Mouse (Mus musculus): Measurements from ENCODE around the gene Ephb3. TPM values are rescaled to one million over a fixed set of nuclear protein-coding genes. Genes with fewer than 3 reads are reported as not detected.
A peak's percentile ranks its signal among the peaks of the same experiment; 100 is the strongest.

Gene Ephb3
- polyA plus RNA-seq, 1 experiment = 4.8 TPM

GRCm38 (mm10) chr16:21248713-21249531, 44.4 kb downstream of the Ephb3 start:
- H3K4me1 ChIP-seq (ENCODE audit: control insufficient read depth, insufficient read depth, low read length) = peaks cover 3% of the 10 kb centered on the region; the same call in 1 of the 2 replicates
- H3K27ac ChIP-seq (ENCODE audit: insufficient read depth, low read length) = no peak overlapping the region
- DNase-seq = no peak
- 18% methylated on average over 39 of the region's 39 CpGs for WGBS
- H3K27me3 ChIP-seq (ENCODE audit: control insufficient read depth, insufficient read depth, low read length) = no peaks in the 10 kb centered on the region
- peak overlapping the region; percentile 41 for H3K4me3 ChIP-seq (replicated peaks; ENCODE audit: insufficient read depth, low read depth, low read length)
- no peak for TF ChIP-seq POLR2A (IDR thresholded peaks at IDR 0.05; ENCODE audit: borderline replicate concordance, insufficient read depth, low read length)
- TF ChIP-seq CTCF (IDR thresholded peaks at IDR 0.05; ENCODE audit: borderline replicate concordance, insufficient read depth, low read depth, low read length) = no peak

DNA sequence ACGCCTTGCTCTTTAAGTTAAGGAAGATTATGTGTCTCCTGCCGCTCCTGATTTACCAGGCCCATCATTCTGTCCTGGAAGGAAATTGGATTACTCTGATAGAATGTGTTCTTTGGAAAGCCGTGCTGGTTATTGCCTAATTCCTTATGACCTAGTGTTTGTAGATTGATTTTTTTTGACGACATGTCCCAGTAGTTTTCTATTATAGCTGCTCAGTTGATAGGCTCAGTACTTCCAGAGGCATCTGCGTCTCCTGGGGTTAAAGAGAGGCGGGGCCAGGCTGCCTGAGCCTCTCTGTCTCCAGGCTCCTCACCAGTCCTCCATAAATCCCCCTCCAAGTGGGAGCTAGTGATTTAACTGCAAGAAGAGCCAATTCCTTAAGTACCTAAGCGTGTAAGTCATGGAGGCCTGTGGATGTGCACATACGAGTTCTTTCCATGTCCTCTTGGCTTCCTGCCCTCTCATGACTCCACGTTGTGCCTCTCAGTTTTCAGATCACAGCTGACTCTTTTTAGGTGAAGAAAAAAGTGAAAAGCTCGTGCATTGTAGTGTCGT, 47.9 kb downstream of the Ephb3 start:
- no peak for DNase-seq
- TF ChIP-seq POLR2A (IDR thresholded peaks at IDR 0.05; ENCODE audit: borderline replicate concordance, insufficient read depth, low read length) (no peak), CTCF (IDR thresholded peaks at IDR 0.05; ENCODE audit: borderline replicate concordance, insufficient read depth, low read depth, low read length) (no peak)
- Histone ChIP-seq H3K27me3 (ENCODE audit: control insufficient read depth, insufficient read depth, low read length) (no peaks in the 10 kb centered on the region; the same call in 1 of the 2 replicates), H3K4me3 (replicated peaks; ENCODE audit: insufficient read depth, low read depth, low read length) (no peak overlapping the region), H3K27ac (ENCODE audit: insufficient read depth, low read length) (no peak overlapping the region), H3K4me1 (ENCODE audit: control insufficient read depth, insufficient read depth, low read length) (peaks cover 3% of the 10 kb centered on the region; the same call in 1 of the 2 replicates)
- 59% methylated on average over 11 of the region's 11 CpGs for WGBS

- Histone ChIP-seq H3K4me3 (replicated peaks; ENCODE audit: insufficient read depth, low read depth, low read length) (no peak overlapping the region), H3K27ac (ENCODE audit: insufficient read depth, low read length) (no peak overlapping the region), H3K4me1 (ENCODE audit: control insufficient read depth, insufficient read depth, low read length) (no peaks in the 10 kb centered on the region), H3K27me3 (ENCODE audit: control insufficient read depth, insufficient read depth, low read length) (no peaks in the 10 kb centered on the region; the same call in 1 of the 2 replicates)
- WGBS = 68% methylated on average over 11 of the region's 11 CpGs
- no peak for DNase-seq
- TF ChIP-seq CTCF (IDR thresholded peaks at IDR 0.05; ENCODE audit: borderline replicate concordance, insufficient read depth, low read depth, low read length) (no peak), POLR2A (IDR thresholded peaks at IDR 0.05; ENCODE audit: borderline replicate concordance, insufficient read depth, low read length) (no peak)
These were observed 51.2 kb downstream of the Ephb3 start for GRCm38 (mm10) chr16:21255574-21256304.

GRCm38 (mm10) chr16:21256514-21257305, 52.2 kb downstream of the Ephb3 start:
- 92% methylated on average over 12 of the region's 12 CpGs for WGBS
- Histone ChIP-seq H3K4me1 (ENCODE audit: control insufficient read depth, insufficient read depth, low read length) (no peaks in the 10 kb centered on the region), H3K27ac (ENCODE audit: insufficient read depth, low read length) (no peak overlapping the region), H3K4me3 (replicated peaks; ENCODE audit: insufficient read depth, low read depth, low read length) (no peak overlapping the region), H3K27me3 (ENCODE audit: control insufficient read depth, insufficient read depth, low read length) (no peaks in the 10 kb centered on the region; the same call in 1 of the 2 replicates)
- no peak for DNase-seq
- no peak for TF ChIP-seq CTCF (IDR thresholded peaks at IDR 0.05; ENCODE audit: borderline replicate concordance, insufficient read depth, low read depth, low read length)
- TF ChIP-seq POLR2A (IDR thresholded peaks at IDR 0.05; ENCODE audit: borderline replicate concordance, insufficient read depth, low read length) = no peak

DNA sequence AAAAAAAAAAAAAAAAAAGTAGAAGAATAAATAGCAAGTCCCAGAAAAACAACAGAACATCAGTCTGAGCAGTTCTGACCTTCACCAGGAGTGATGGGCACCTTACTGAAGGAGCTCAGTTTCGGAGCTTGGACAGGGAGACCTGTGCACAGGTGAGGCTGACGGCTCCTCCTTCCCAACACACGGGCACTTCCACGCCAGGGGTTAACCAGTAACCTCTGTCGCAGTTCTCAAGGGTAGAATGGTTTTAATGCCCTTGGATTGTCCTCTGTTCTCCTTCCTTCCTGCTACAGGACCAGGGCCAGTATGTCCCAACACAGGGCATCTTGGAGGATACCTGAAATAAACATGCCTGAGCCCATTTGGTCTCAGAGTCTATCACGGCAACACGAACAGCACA, 60.9 kb downstream of the Ephb3 start:
- Histone ChIP-seq H3K4me3 (replicated peaks; ENCODE audit: insufficient read depth, low read depth, low read length) (no peak overlapping the region), H3K4me1 (ENCODE audit: control insufficient read depth, insufficient read depth, low read length) (no peaks in the 10 kb centered on the region), H3K27me3 (ENCODE audit: control insufficient read depth, insufficient read depth, low read length) (no peaks in the 10 kb centered on the region), H3K27ac (ENCODE audit: insufficient read depth, low read length) (no peak overlapping the region)
- 79% methylated on average over 7 of the region's 7 CpGs for WGBS
- no peak for DNase-seq
- TF ChIP-seq CTCF (IDR thresholded peaks at IDR 0.05; ENCODE audit: borderline replicate concordance, insufficient read depth, low read depth, low read length) = no peak
- no peak for TF ChIP-seq POLR2A (IDR thresholded peaks at IDR 0.05; ENCODE audit: borderline replicate concordance, insufficient read depth, low read length)

GRCm38 (mm10) chr16:21269775-21270174, 65.2 kb downstream of the Ephb3 start:
- H3K4me3 ChIP-seq (replicated peaks; ENCODE audit: insufficient read depth, low read depth, low read length) = no peak overlapping the region
- DNase-seq = no peak
- TF ChIP-seq CTCF (IDR thresholded peaks at IDR 0.05; ENCODE audit: borderline replicate concordance, insufficient read depth, low read depth, low read length) = no peak
- TF ChIP-seq POLR2A (IDR thresholded peaks at IDR 0.05; ENCODE audit: borderline replicate concordance, insufficient read depth, low read length) = no peak
- H3K27ac ChIP-seq (ENCODE audit: insufficient read depth, low read length) = no peak overlapping the region
- no peaks in the 10 kb centered on the region for H3K27me3 ChIP-seq (ENCODE audit: control insufficient read depth, insufficient read depth, low read length)
- WGBS = 58% methylated on average over 8 of the region's 8 CpGs
- no peaks in the 10 kb centered on the region for H3K4me1 ChIP-seq (ENCODE audit: control insufficient read depth, insufficient read depth, low read length)

DNA sequence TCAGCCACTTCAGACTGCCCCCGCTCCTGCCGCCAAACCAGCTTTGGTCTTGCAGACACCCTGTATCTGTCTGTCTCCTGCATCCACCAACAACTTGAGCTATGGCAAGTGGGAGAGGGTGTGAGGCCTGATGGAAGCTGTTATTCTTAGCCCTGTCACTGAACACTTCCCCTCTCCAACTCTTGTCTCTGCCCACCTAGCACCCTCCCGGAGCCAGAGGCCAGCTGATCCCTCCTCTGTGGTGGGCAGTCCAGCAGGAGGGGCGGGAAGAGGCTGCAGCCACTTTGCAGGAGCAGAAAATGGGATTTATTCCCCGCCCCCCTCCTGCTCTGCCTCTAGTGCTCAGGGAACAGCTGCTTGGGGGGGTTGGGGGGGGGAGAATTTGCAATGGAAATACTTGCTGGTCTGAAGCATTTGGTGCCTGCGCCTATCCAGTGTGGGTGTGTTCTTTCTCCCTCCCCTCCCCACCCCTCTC, 67.3 kb downstream of the Ephb3 start:
- 64% methylated on average over 6 of the region's 6 CpGs for WGBS
- no peaks in the 10 kb centered on the region for H3K4me1 ChIP-seq (ENCODE audit: control insufficient read depth, insufficient read depth, low read length)
- DNase-seq = no peak
- H3K27ac ChIP-seq (ENCODE audit: insufficient read depth, low read length) = no peak overlapping the region
- no peak overlapping the region for H3K4me3 ChIP-seq (replicated peaks; ENCODE audit: insufficient read depth, low read depth, low read length)
- TF ChIP-seq POLR2A (IDR thresholded peaks at IDR 0.05; ENCODE audit: borderline replicate concordance, insufficient read depth, low read length) = no peak
- no peak for TF ChIP-seq CTCF (IDR thresholded peaks at IDR 0.05; ENCODE audit: borderline replicate concordance, insufficient read depth, low read depth, low read length)
- no peaks in the 10 kb centered on the region for H3K27me3 ChIP-seq (ENCODE audit: control insufficient read depth, insufficient read depth, low read length)
